Mouse (Mus musculus) thymus, postnatal 25 days (tissue): Measurements from ENCODE around the gene Gm49320.

Experiments used
- DNase-seq: peaks from one replicate; pipeline ENCODE4 v3.0.0; 2022

Gene Gm49320

GRCm38 (mm10) chr8:4259125-4259804 is 20.6 kb downstream of the Gm49320 start, which contains the start of gene Ctxn1:
Ctxn1 (minus strand) TSS chr8:4259274.
- DNase-seq, result peak; percentile 98

GRCm38 (mm10) chr8:4259805-4260170 is 21.1 kb downstream of the Gm49320 start:
- no peak for DNase-seq

- no peak for DNase-seq
Measured at GRCm38 (mm10) chr8:4263105-4263791, 24.6 kb downstream of the Gm49320 start.

- DNase-seq, result no peak
Measured at GRCm38 (mm10) chr8:4265160-4265914, 26.7 kb downstream of the Gm49320 start.

- DNase-seq, result no peak
Measured at GRCm38 (mm10) chr8:4267627-4268026, 29.0 kb downstream of the Gm49320 start.

GRCm38 (mm10) chr8:4269609-4270008 is 30.9 kb downstream of the Gm49320 start:
- DNase-seq, result no peak

GRCm38 (mm10) chr8:4275275-4276110 is 36.8 kb downstream of the Gm49320 start, which contains the start of gene Timm44:
Timm44 (minus strand) TSS chr8:4275913.
- DNase-seq, result peak; percentile 93

GRCm38 (mm10) chr8:4276111-4276465 is 37.4 kb downstream of the Gm49320 start:
- no peak for DNase-seq

GRCm38 (mm10) chr8:4292738-4293137 is 54.1 kb downstream of the Gm49320 start:
- no peak for DNase-seq

GRCm38 (mm10) chr8:4297822-4298221 is 59.2 kb downstream of the Gm49320 start:
- DNase-seq, result no peak
